Mouse (Mus musculus) gastrocnemius, postnatal 10 days (tissue): ENCODE data around the gene Hsdl1. TPM values are rescaled to one million over a fixed set of nuclear protein-coding genes. Genes with fewer than 3 reads are reported as not detected.

Experiments used
- DNase-seq: peaks from one replicate; pipeline ENCODE4 v3.0.0; 2021; ENCODE audit warnings: mixed read lengths
- total RNA-seq, 2 experiments: library from RNA; stranded (reverse); gene quantifications; 2 replicates each; pipeline ENCODE4 v1.2.3; 2021

Gene Hsdl1
- total RNA-seq, 2 experiments from 2014 or later, result 13.0 to 15.0 TPM

DNA sequence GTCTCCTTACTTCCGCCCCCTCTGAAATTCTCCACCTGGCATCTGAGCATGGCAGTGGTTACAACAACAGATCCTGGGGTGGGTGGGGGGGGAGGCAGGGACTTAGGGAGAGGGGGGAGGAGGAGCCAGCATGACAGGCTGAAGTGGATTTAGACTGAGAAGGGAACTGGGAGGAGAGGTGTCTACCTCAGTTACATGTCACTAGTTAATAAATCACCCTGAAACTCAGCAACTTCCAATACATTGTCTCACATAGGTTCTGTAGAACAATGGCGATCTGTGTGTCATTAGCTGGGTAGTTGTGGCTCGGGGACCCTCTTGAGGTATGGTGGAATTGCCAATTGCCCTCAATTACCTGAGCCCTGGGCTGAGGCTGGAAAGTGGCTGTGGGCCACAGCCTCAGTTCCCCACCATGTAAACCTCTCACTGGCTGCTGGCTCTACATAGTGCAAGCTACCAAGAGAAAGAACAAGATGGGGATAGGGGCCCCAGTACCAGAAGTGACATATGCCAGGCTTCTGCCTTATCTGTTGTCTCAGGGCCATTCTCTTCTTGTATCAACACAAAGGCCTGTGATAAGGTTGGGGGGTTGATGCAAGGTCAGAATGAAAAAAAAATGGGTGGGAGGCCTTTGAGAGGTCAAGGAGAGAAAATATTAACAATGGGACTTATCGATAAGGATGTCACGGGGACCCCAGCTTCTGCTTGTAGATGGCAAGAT lies 5.6 kb upstream of the Hsdl1 start:
- no peak for DNase-seq

DNA sequence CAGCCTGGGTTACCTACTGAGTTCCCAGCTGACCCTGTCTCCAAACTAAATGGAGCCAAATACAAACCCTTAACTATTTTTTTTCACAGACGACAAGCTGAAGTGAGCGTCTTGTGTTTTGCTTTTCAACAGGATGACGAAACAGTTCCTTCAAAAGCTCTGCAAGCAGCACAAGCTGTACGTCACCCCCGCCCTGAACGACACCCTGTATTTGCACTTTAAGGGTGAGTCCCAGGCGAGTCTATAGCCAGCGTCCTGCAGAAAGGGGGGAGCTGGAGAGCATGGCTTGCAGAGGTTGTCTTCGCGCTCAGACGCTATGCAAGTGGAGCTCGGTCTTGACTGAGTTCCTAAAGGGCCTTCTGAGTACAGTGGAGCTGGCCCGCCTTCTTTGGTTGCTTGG lies 4.1 kb upstream of the Hsdl1 start:
- no peak for DNase-seq

DNA sequence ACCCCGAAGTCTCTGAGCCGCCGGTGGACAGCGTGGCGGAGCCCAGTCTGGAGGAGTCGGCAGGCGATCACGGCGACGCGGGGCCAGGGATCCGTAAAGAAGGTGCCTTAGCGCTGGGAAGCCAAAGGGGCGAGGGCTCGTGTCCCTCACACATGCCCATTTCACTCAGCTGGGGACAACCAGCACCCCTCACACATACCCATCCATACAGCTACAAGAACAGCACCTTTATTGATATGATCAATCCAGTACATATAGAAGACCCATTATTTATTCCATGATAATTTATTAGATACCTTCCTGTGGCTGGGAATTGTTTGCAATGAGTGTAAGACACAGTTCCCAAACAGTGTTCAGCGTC lies 363 bp upstream of the Hsdl1 start:
- DNase-seq, result no peak

DNA sequence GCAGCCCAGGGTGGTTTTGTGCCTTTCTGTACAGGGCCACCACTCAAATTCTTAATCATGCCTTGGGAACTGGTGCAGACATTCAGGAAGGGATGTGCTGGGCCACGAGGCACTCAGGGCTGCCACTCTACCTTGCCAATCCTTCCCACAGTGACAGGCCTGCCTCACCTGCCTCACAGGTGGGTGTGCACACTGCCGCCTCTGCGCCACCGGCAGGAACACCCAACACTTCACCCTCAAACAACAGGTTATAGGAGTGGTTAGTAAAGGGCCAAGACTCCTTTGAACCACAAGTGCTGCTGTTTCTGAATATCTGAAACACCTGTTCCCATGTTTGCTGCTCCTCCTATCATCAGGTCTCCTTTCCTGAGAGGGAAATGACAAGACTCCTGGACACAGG lies 2.6 kb downstream of the Hsdl1 start:
- no peak for DNase-seq

DNA sequence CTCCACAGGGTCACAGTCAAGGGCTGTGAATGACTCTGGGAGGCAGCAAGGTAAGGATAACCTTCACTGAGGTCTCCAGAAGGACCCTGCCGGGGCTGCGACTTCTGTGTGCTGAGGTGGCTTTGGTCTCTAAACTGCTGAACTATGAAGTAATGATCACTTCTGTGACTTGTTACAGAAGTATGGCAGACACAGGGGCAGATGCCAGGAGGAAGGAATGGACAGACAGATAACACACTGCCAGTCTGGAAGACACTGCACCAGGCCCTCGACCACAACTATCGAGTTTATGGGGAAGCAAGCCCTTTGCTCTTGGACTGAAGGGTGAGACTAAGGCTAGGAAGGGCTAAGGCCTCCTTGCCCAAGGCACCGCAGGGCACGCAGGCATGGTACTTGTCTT lies 3.8 kb downstream of the Hsdl1 start:
- DNase-seq, result no peak

DNA sequence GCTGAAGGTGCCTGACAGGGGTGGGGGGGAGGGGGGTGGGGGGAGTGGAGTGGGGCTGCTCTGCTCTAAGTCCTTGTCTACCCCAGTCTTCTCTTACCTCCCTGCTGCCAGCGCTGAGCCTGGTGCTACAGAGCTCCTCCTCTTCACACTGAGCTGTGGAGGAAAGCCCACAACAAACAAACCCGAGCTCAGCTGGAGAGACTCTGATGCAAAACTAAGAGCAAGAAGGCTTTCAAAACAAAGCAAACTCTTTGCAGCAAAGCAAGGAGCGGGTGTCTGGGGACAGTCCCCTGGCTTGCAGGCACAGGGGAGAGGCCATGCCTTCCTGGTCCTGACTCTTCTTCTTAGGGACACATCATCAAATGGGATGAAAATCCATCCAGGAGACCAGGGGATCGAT lies 5.1 kb downstream of the Hsdl1 start:
- no peak for DNase-seq

DNA sequence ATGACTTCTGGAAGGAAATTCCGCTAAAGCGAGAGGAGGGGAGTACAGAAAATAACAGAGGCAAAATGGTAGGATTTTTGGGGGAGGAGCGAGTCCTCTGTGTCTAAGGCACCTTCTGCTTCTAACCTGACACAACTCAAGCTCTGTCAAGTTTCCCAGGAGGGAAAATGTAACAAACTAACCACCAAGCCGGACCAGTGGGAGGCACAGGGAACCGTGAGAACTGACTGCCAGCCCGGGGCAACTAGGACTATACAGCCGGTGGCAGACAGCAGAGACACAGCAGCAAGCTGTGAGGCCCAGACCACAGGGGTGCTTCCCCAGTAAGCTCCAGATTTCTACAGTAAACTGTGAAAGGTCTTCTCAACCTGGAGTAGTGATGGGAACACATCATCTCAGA lies 6.0 kb downstream of the Hsdl1 start:
- no peak for DNase-seq

DNA sequence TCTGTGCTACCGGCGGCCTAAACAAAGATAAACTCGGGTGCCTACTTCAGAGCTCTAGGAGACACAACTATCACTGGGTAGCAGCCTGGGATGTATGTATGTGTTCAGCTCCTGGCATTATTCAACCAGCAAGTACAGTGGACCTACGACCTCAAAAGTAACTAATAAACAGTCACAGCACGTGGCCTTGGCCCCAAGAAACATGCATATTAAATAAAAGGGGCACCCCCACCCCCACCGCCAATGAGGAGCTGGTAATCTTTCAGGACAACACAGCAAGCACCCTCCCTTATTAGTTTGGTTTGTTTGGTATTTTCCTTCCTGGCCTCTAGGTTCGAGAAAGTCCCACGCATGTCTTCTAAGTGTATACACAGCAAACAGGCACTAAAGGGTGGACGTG lies 6.7 kb downstream of the Hsdl1 start:
- no peak for DNase-seq

DNA sequence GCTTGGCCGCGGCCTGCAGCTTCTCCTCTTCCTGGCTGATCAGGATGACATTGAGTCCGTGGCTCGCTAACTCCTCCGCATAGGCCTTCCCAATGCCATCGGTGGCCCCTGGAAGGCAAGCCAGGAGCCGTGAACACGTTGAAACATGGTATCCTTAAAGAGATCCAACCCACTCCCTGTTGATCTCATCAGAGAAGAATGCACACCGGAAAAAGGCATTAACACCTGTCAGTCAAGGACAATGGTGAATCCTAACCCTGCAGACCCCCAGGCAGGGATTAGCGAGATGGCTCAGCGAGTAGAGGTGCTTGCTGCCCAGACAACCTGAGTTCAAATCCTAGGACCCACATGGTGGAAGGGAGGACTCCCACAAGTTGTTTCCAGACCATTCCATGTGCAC lies 8.6 kb downstream of the Hsdl1 start:
- no peak for DNase-seq

DNA sequence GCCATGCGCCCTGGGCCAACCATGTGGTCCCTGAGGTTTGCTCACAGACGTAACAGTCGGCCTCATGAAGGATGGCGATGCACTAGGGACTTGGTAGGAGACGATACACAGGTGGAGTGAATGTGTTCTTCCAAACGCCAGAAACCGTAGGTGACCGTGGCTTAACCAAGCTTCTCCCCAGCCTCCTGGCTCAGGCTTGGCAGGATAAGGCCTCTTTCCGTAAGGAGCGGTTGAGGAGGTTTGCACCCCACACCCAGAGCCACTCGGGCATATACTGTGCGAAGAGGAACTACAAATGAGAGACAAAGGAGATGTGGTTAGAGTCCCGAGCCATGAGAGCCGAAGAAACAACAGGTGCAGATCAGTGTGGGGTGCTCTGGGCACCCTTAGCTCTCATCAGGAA lies 11.1 kb downstream of the Hsdl1 start:
- no peak for DNase-seq

DNA sequence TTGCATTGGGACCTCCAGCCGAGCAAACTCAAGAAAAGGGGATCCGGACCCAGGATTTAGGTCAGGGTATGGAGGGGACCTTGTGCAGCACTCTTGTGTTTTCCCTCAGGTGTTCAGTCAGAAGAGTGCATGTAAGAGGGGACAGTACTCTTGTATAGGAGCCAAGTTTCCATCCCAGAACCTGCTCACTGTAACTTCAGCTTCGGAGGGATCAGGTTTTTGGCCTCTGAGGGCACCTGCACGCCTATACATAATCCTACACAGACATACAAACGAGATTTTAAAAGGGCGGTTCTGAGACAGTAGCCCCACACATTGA lies 15.6 kb downstream of the Hsdl1 start:
- no peak for DNase-seq

DNA sequence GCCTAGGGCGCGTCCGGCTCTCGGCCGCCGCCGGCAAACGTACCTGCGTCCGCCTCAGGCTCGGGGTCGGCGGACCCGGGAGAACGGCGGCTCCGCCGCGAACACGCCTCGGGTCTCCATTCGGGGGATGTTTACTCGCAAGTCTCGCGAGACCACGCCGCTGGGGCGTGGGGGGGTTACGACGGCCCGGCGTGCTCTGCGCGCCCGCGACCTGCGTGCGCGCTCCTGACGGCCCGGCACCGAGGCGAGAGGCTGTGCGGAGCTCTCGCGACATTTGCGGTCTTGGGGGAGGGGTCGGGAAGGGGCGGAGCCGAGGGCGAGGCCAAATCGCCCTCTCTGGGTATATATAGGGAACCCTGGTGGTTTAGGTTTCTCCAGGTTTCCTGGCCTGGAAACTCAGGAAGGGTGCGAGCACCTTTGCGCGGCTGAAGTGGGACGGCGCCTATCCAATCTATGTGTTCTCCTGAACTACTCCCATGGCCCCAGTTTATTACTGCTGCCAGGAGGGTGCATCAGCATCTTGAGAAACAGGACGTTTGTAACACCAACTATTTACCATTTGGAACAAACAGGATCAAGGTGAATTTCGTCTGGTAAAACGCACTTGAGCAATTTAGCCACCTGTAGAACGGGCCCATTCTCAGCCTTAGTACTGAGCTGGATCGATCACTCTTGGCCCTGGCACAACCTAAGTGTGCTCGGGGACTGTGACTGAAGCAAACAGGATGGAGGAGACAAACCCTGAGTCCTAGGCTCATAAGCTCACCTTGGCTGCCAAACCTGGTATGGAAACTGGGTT lies 16.2 kb downstream of the Hsdl1 start, which contains the start of gene Mbtps1:
Gene Mbtps1 (minus strand): TSS at position 133 of the 799 bp plus-strand sequence.
- DNase-seq, result peak; percentile 98

DNA sequence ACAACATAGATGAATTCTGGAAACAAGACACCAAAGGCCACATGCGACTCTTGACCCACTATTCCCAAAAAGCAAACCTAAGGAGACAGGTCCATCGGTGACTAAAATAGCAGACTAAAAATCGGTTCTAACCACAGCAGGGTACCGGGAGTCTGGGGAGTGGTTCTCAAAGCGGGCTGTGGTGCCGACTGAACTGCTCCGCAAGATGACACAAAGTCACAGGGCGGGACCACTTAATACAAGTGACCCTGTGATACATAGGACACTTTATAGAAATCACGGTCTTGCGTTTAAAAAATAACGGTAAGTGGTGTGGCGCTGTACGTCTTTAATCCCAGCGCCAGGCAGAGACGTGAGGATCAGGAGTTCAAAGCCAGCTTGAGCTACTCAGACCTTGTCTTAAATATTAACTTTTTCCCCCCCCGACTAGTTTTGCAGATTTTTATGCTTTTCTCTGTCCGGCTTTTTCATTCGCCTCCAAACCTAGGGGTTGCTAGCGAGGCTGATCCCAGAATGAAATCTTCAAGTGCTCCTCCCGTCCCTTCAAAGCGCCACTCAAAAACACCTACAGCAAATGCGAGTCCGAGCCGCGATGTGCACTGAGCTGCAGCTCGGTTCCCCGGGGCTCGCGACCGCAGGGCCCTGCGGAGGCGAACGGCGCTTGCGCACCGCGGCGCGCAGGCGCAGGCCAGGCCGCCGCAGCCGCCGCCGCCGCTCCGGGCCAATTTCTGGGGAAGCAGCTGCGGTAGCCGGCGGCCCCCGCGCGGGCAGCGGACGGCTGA lies 17.0 kb downstream of the Hsdl1 start:
- DNase-seq, result peak; percentile 85

DNA sequence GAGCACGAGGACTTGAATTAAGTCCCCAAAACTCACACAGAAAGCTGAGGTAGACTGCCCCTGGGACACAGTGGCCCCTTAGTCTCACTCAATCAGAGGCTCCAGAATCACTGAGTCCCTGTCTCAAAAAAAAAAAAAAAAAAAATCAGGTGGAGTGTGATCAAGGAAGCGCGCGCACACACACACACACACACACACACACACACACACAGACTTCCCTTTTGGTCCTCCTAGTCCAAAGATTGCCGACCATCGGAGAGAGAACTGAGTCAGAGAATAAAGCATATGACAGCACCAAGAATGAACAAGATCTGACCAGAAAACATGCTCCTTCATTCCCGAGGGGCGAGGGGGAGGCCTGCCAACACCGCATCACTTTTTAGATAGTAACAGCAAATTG lies 17.9 kb downstream of the Hsdl1 start:
- DNase-seq, result no peak

DNA sequence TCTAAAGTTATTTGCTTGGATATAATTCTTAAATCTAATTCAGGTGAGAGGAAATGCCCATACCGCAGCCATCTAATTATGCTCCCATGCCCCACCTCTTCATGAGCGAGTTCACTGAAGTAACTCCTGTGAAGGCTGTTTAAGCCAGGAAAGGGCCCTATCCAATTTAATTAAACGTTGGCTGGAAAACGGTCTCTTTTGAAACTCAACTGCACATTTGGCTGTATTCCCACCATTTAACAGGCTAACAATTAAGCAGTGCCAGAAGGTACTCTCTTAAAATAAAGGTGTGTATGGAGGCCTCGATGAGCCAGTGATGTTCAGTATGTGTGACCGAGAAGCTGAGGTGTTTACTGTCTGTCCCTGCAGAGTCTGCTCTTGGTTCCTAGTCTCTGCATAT lies 19.1 kb downstream of the Hsdl1 start:
- DNase-seq, result no peak

DNA sequence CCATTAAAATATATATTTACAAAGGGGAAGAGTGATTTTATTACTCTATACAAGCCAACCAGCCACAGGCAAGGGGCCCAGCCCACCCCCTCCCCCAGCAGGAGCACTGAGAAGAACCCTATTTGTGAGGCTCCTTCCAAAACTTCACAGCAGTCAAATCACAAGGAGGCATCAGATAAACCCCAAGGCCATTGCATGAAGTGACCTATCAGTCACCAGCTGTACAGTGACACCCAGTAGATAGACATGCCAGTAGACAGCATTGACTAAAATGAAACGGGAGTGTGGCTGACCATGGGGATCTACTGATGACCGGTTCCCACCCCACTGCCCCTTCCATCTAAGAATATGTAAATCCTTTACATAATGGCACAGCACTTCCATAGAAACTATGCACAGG lies 22.0 kb downstream of the Hsdl1 start:
- DNase-seq, result no peak

DNA sequence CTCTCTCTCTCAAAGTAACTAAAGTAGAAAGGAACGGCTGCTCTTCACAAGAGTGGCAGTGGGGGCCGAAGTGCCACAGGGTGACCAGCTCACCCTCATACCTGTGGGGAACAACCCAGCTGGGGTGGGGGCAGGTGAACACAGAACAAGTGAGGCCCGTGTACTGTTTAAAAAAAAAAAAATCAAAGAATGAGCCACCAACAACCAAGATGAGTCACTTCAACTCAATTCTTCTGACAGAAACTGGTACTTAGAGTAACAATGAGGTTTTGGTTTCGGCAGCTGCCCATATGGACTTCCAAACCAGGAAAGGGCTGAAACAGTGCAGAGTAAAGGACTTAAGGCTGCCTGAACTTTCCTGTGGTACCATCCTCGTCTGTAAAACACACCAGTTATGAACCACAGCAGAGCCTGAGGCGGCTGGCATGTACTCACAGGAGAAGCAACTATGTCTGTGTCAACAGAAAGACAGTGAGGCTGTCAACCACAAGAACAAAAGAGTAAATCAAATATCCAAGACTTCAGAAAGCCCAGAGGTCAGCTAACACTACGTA lies 26.3 kb downstream of the Hsdl1 start:
- no peak for DNase-seq

DNA sequence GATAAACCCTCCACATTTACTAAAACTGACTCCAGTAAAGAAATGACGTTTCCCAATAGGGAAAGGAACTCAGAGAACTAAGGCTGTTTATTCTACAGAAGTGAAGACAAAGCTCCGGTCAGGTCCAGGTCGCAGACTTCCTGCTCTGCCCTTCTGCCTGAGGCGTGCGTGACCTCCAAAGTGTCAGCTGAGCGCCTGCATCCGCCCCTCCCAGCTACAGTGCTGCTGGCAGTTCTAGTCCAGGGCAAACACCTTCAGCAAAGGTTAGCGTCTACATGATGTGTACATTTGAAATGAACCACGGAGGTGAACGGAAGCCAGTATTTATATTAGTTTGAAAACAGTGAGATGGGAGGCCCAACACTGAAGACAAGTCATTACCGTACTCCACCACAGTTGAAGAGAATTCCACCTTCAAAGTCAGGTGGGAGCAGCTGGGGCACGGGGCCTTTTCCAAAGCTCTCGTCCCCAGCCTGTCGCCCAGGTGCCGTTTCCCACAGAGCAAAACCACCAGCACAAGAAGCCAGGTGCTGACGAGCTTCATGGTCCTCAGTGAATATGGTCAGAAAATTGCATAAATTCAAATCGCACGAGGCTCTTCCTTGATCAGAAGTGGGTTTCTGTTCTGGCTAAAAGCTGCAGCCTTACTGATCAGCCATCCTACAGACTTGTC lies 27.8 kb downstream of the Hsdl1 start:
- no peak for DNase-seq

DNA sequence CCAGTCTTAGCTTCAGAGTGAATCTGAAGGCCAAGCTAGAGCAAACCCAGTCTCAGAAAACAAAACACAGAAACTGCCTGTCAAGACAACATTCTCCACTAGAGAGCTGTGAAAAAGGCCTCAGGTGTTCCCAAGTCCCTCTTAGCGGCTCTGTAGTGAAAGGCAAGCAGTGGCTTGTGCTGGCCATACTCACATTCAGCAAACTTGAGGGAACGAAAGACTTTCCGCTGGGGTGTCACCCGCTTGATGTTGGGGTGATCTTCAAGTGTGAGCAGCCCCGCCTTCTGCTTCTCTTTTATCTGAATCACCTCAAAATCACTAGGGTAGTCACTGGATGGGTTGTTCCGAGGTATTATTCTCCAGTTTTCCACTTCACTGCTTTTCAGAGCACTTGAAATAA lies 29.2 kb downstream of the Hsdl1 start:
- no peak for DNase-seq

DNA sequence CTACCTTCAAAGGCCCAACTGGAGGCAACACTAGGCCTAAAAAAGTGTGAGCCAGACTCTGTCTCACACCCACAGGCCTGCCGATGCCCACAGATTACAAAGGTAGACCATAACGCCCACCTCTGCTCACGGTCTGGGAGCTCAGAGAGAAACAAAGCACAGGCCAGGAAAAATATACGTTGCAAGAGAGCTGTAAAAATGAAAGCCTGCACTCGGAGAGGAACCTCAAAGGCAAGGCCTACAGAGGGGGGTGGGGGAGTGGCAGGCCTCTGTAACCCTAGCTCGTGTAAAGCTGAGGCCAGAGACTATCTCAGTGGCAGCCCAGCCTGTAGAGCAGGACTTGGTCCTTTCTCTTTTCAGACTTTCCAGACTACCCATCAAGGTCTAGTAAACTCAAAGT lies 29.8 kb downstream of the Hsdl1 start:
- no peak for DNase-seq

DNA sequence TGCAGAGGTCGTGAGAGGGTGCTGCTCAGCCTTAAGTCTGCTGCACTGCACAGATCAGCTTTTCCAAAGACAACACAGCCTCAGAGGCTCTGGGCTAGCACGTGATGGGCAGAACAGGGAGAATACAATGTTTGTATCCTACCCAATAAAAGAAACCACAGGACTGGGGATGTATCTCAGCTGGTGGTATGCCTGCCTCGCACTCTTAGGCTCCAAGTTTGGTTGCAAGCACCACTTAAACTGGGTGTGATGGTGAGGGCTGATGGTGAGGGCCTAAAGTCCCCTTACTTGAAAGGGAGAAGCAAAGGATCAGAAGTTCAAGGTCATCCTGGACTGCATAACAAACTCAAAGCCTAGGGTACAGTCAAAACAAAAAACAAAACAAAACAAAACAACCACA lies 30.4 kb downstream of the Hsdl1 start:
- no peak for DNase-seq

DNA sequence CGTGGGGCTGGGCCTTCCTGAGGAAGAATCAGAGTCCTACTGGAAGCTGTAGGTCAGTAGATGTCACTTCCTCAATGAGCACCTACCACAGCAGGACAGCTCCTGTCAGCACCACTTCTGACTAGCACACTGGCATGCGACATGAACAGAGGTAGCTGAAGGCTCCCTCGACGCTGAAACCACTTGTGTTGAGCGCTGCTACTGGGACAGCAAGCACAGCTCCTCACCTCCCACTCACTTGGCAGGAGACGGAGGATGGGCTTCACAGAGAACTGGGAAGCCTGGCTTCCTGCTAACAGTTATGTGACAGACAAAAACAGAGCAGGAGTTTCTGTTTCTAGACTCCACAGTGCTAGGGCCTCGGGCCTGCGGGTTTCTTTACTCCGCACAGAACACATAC lies 43.0 kb downstream of the Hsdl1 start:
- DNase-seq, result no peak

DNA sequence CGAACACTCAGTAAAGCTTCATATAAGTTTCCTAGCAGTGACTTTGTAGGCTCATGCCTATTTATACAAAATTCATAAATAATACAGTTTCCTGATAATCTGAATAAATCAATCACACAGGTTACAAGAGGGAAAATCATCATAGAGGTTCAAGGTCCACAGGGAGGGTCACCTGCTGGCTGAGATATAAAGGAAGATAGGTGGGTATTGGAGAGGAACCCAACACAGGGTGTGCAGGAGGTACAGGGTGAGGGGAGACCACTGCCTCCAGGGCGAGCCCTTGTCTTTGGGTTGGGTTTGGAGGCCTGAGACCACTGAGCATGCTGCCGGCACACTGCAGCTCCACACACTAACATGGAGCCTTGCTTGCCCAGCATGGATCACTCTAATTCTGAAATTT lies 43.6 kb downstream of the Hsdl1 start:
- no peak for DNase-seq
